ENCODE assay signal across 31 mouse cellular contexts in genomic region chr2:156285161-156285560, GRCm38 (mm10).
"Had no signal": no experiment of that assay in that cellular context is flagged by ENCODE, and none has a peak within 500 bp of the region (broad histone marks: within the 10 kb centered on the region; RNA-seq: fewer than 3 reads in every experiment).

No protein-coding gene starts in this region.

- H3K4me1 ChIP-seq: limb, embryonic 10.5 days; limb, embryonic 12.5 days; limb, embryonic 15.5 days; liver, embryonic 12.5 days; liver, embryonic 13.5 days; liver, embryonic 15.5 days; lung, embryonic 15.5 days; midbrain, embryonic 10.5 days; midbrain, embryonic 12.5 days; midbrain, embryonic 13.5 days; midbrain, embryonic 15.5 days had no signal

- H3K9ac ChIP-seq: limb, embryonic 12.5 days; limb, embryonic 13.5 days; limb, embryonic 15.5 days; liver, embryonic 12.5 days; liver, embryonic 13.5 days; liver, embryonic 14.5 days; liver, embryonic 15.5 days; liver, postnatal 0 days; lung, embryonic 14.5 days; lung, embryonic 15.5 days; midbrain, embryonic 12.5 days; midbrain, embryonic 13.5 days; midbrain, embryonic 15.5 days had no signal

- H3K27me3 ChIP-seq: limb, embryonic 12.5 days; limb, embryonic 13.5 days; limb, embryonic 15.5 days; liver, embryonic 12.5 days; liver, embryonic 13.5 days; liver, embryonic 15.5 days; lung, embryonic 15.5 days; megakaryocyte, embryonic 14.5 days; midbrain, embryonic 12.5 days; midbrain, embryonic 13.5 days; midbrain, embryonic 15.5 days had no signal

- H3K27ac ChIP-seq: left cerebral cortex, adult 2 months; limb, embryonic 10.5 days; limb, embryonic 12.5 days; limb, embryonic 13.5 days; limb, embryonic 15.5 days; liver, embryonic 12.5 days; liver, embryonic 13.5 days; liver, embryonic 14.5 days; liver, embryonic 15.5 days; lung, embryonic 15.5 days; macrophage; midbrain, embryonic 10.5 days; midbrain, embryonic 12.5 days; midbrain, embryonic 13.5 days; midbrain, embryonic 15.5 days had no signal

- DNase-seq: layer of hippocampus, postnatal 36 days; left cerebral cortex, postnatal 4 days; liver; liver, embryonic 13.5 days; liver, postnatal 0 days; lung, adult 18-20 months; lung, adult 2 months; lung, embryonic 14.5 days; lung, postnatal 10 days; lung, postnatal 14 days; lung, postnatal 36 days; lung, postnatal 4 days had no signal

- H3K4me3 ChIP-seq: left cerebral cortex, adult 2 months; limb, embryonic 10.5 days; limb, embryonic 12.5 days; limb, embryonic 13.5 days; limb, embryonic 15.5 days; liver, embryonic 12.5 days; liver, embryonic 13.5 days; liver, embryonic 15.5 days; lung, embryonic 15.5 days; megakaryocyte, embryonic 14.5 days; midbrain, embryonic 10.5 days; midbrain, embryonic 12.5 days; midbrain, embryonic 13.5 days; midbrain, embryonic 15.5 days; myocyte had no signal

- H3K4me2 ChIP-seq: limb, embryonic 12.5 days; limb, embryonic 13.5 days; limb, embryonic 15.5 days; liver, embryonic 11.5 days; liver, embryonic 12.5 days; liver, embryonic 13.5 days; liver, embryonic 15.5 days; lung, embryonic 14.5 days; lung, embryonic 15.5 days; midbrain, embryonic 11.5 days; midbrain, embryonic 12.5 days; midbrain, embryonic 13.5 days; midbrain, embryonic 15.5 days had no signal

- H3K9me3 ChIP-seq: limb, embryonic 10.5 days; limb, embryonic 12.5 days; limb, embryonic 13.5 days; limb, embryonic 15.5 days; liver, embryonic 12.5 days; liver, embryonic 13.5 days; liver, embryonic 15.5 days; lung, embryonic 15.5 days; megakaryocyte, embryonic 14.5 days; midbrain, embryonic 10.5 days; midbrain, embryonic 12.5 days; midbrain, embryonic 13.5 days; midbrain, embryonic 15.5 days had no signal

- ATAC-seq: liver, embryonic 12.5 days; liver, postnatal 0 days; lung, postnatal 0 days; midbrain, embryonic 13.5 days; midbrain, embryonic 15.5 days had no signal
